Mouse (Mus musculus) ES-CJ7 (cell line): Measurements from ENCODE around the gene Ivd.
A peak's percentile ranks its signal among the peaks of the same experiment; 100 is the strongest.

Experiments used
- DNase-seq: peaks from one replicate; pipeline ENCODE4 v3.0.0; 2011; ENCODE audit warnings: low read depth, low spot score

Ivd gene

GRCm38 (mm10) chr2:118881956-118882355 lies 20.2 kb downstream of the Ivd start:
- no peak for DNase-seq

- peak; percentile 71 for DNase-seq
Observed at GRCm38 (mm10) chr2:118882840-118883679, 21.3 kb downstream of the Ivd start.

GRCm38 (mm10) chr2:118887440-118887839 lies 25.7 kb downstream of the Ivd start:
- DNase-seq: no peak

GRCm38 (mm10) chr2:118887845-118888548 lies 26.2 kb downstream of the Ivd start:
- DNase-seq: no peak

GRCm38 (mm10) chr2:118891173-118891572 lies 29.4 kb downstream of the Ivd start:
- DNase-seq: no peak

- DNase-seq: peak; percentile 84
Observed at GRCm38 (mm10) chr2:118895990-118896913, 34.5 kb downstream of the Ivd start.

- DNase-seq: no peak
Observed at GRCm38 (mm10) chr2:118896914-118897291, 35.1 kb downstream of the Ivd start.

- DNase-seq: peak; percentile 61
Observed at GRCm38 (mm10) chr2:118897392-118897791, 35.6 kb downstream of the Ivd start.

GRCm38 (mm10) chr2:118897808-118898207 lies 36.1 kb downstream of the Ivd start:
- DNase-seq: no peak

GRCm38 (mm10) chr2:118898771-118899170 lies 37.0 kb downstream of the Ivd start:
- DNase-seq: no peak

- no peak for DNase-seq
Observed at GRCm38 (mm10) chr2:118899306-118899705, 37.6 kb downstream of the Ivd start.

- peak; percentile 83 for DNase-seq
Observed at GRCm38 (mm10) chr2:118899981-118900825, 38.4 kb downstream of the Ivd start, which contains the start of gene Bahd1. Gene Bahd1 (plus strand): TSS chr2:118900377.

- DNase-seq: no peak
Observed at GRCm38 (mm10) chr2:118900826-118901140, 39.0 kb downstream of the Ivd start.

- DNase-seq: peak; percentile 92
Observed at GRCm38 (mm10) chr2:118901175-118902031, 39.6 kb downstream of the Ivd start.

- DNase-seq: peak; percentile 48
Observed at GRCm38 (mm10) chr2:118902051-118903025, 40.6 kb downstream of the Ivd start.

GRCm38 (mm10) chr2:118903333-118903741 lies 41.6 kb downstream of the Ivd start:
- DNase-seq: no peak

GRCm38 (mm10) chr2:118905433-118906117 lies 43.8 kb downstream of the Ivd start:
- no peak for DNase-seq

- no peak for DNase-seq
Observed at GRCm38 (mm10) chr2:118906118-118906492, 44.4 kb downstream of the Ivd start.
